Mouse (Mus musculus) limb, embryonic 12.5 days (tissue): ENCODE measurements at regions not wholly inside any gene's neighbourhood (a gene's known extent, or its start where the extent isn't known, plus 50 kb on each side); places are given as distances from the start of the nearest gene placed in this dataset.

Experiments used
- ATAC-seq: fragments of 200-750 bp; cut with Nextera tagmentation; 2 replicates; pipeline ENCODE4 v1.8.0; 2017; ENCODE audit warnings: low read depth, moderate TSS enrichment; ENCODE audit not compliant: insufficient number of reproducible peaks, insufficient read depth, low FRiP score, low TSS enrichment
- H3K27ac ChIP-seq: fragments of 300-500 bp; sonication (generic); 2 replicates; pipeline ENCODE4 v1.5.1; 2016; ENCODE audit warnings: mild to moderate bottlenecking, moderate library complexity
- H3K27me3 ChIP-seq: fragments of 300-500 bp; sonication (generic); 2 replicates; pipeline ENCODE4 v1.6.1; 2016; ENCODE audit warnings: mild to moderate bottlenecking, moderate library complexity
- H3K36me3 ChIP-seq: fragments of 300-500 bp; sonication (generic); 2 replicates; pipeline ENCODE4 v1.6.1; 2016; ENCODE audit warnings: mild to moderate bottlenecking, moderate library complexity
- H3K4me1 ChIP-seq: fragments of 300-500 bp; sonication (generic); replicated peaks from 2 replicates; pipeline ENCODE4 v1.6.1; 2016
- H3K4me2 ChIP-seq: fragments of 300-500 bp; sonication (generic); 2 replicates; pipeline ENCODE4 v1.6.1; 2016; ENCODE audit warnings: mild to moderate bottlenecking, moderate library complexity
- H3K4me3 ChIP-seq: fragments of 300-500 bp; sonication (generic); replicated peaks from 2 replicates; pipeline ENCODE4 v1.5.1; 2016; ENCODE audit warnings: mild to moderate bottlenecking
- H3K9ac ChIP-seq: fragments of 300-500 bp; sonication (generic); replicated peaks from 2 replicates; pipeline ENCODE4 v1.6.1; 2016; ENCODE audit warnings: mild to moderate bottlenecking, moderate library complexity
- H3K9me3 ChIP-seq: fragments of 300-500 bp; sonication (generic); 2 replicates; pipeline ENCODE4 v1.6.1; 2016; ENCODE audit warnings: mild to moderate bottlenecking, moderate library complexity
- WGBS: fragments of 180-500 bp; shearing (Covaris S2); methylation state at CpG from one replicate; pipeline ENCODE4 v1.1.7; 2016; 5-methylcytosine and 5-hydroxymethylcytosine counted together

- Histone ChIP-seq H3K36me3 (no peaks in the 10 kb centered on the region), H3K4me3 (no peak overlapping the region), H3K4me2 (no peak overlapping the region), H3K27ac (no peak overlapping the region), H3K4me1 (no peaks in the 10 kb centered on the region), H3K27me3 (no peaks in the 10 kb centered on the region), H3K9me3 (no peaks in the 10 kb centered on the region), H3K9ac (no peak overlapping the region)
- ATAC-seq = no peak
- WGBS = 49% methylated on average over 6 of the region's 6 CpGs
These were observed 497.5 kb downstream of the Pros1 start for GRCm38 (mm10) chr16:63351511-63352125.

- no peak overlapping the region for H3K4me3 ChIP-seq
- WGBS = 86% methylated on average over 5 of the region's 5 CpGs
- no peak for ATAC-seq
These were observed 494.1 kb downstream of the Epha3 start for GRCm38 (mm10) chr16:63369868-63370267.

GRCm38 (mm10) chr16:63371275-63371674 is 492.7 kb downstream of the Epha3 start:
- H3K4me1 ChIP-seq = no peaks in the 10 kb centered on the region
- H3K27me3 ChIP-seq = no peaks in the 10 kb centered on the region
- no peak overlapping the region for H3K27ac ChIP-seq
- no peak overlapping the region for H3K4me3 ChIP-seq
- no peak for ATAC-seq
- H3K36me3 ChIP-seq = no peaks in the 10 kb centered on the region
- no peak overlapping the region for H3K9ac ChIP-seq
- WGBS = 75% methylated on average over 5 of the region's 5 CpGs
- no peaks in the 10 kb centered on the region for H3K9me3 ChIP-seq
- H3K4me2 ChIP-seq = no peak overlapping the region

More at GRCm38 (mm10) chr16:63369868-63370267, 494.1 kb downstream of the Epha3 start:
- Histone ChIP-seq H3K27me3 (no peaks in the 10 kb centered on the region), H3K36me3 (no peaks in the 10 kb centered on the region), H3K4me2 (no peak overlapping the region), H3K9me3 (no peaks in the 10 kb centered on the region), H3K27ac (no peak overlapping the region), H3K4me1 (no peaks in the 10 kb centered on the region), H3K9ac (no peak overlapping the region)

GRCm38 (mm10) chr16:63404976-63405375 is 459.0 kb downstream of the Epha3 start:
- Histone ChIP-seq H3K9me3 (no peaks in the 10 kb centered on the region), H3K36me3 (no peaks in the 10 kb centered on the region), H3K27me3 (no peaks in the 10 kb centered on the region), H3K9ac (no peak overlapping the region), H3K4me2 (no peak overlapping the region), H3K4me3 (no peak overlapping the region), H3K27ac (no peak overlapping the region), H3K4me1 (no peaks in the 10 kb centered on the region)
- 91% methylated on average over 1 of the region's 1 CpGs for WGBS
- no peak for ATAC-seq

GRCm38 (mm10) chr16:63412656-63413055 is 451.3 kb downstream of the Epha3 start:
- Histone ChIP-seq H3K9ac (no peak overlapping the region), H3K27ac (no peak overlapping the region), H3K27me3 (no peaks in the 10 kb centered on the region), H3K4me1 (no peaks in the 10 kb centered on the region), H3K36me3 (no peaks in the 10 kb centered on the region), H3K9me3 (no peaks in the 10 kb centered on the region), H3K4me2 (no peak overlapping the region), H3K4me3 (no peak overlapping the region)
- ATAC-seq = no peak
- 91% methylated on average over 1 of the region's 1 CpGs for WGBS

- Histone ChIP-seq H3K4me2 (no peak overlapping the region), H3K4me1 (peaks cover 6% of the 10 kb centered on the region; the same call in 1 of the 2 replicates), H3K36me3 (no peaks in the 10 kb centered on the region), H3K27me3 (peaks cover 11% of the 10 kb centered on the region), H3K4me3 (no peak overlapping the region), H3K9ac (no peak overlapping the region), H3K27ac (no peak overlapping the region), H3K9me3 (no peaks in the 10 kb centered on the region)
- 7% methylated on average over 4 of the region's 4 CpGs for WGBS
- ATAC-seq = peak; percentile 71; the same call in 1 of the 2 replicates
These were observed 411.7 kb downstream of the Epha3 start for GRCm38 (mm10) chr16:63452301-63452700.

GRCm38 (mm10) chr16:63466615-63467014 is 397.4 kb downstream of the Epha3 start:
- Histone ChIP-seq H3K36me3 (no peaks in the 10 kb centered on the region), H3K27me3 (peaks cover 3% of the 10 kb centered on the region; the same call in 1 of the 2 replicates), H3K9me3 (no peaks in the 10 kb centered on the region), H3K4me3 (no peak overlapping the region), H3K27ac (no peak overlapping the region), H3K4me2 (no peak overlapping the region), H3K4me1 (0 out of 2 replicates have a peak, but pooled peaks cover 5% of the 10 kb centered on the region), H3K9ac (no peak overlapping the region)
- 55% methylated on average over 4 of the region's 4 CpGs for WGBS
- ATAC-seq = no peak

GRCm38 (mm10) chr16:63468851-63469250 is 395.1 kb downstream of the Epha3 start:
- Histone ChIP-seq H3K27me3 (no peaks in the 10 kb centered on the region), H3K27ac (no peak overlapping the region), H3K9ac (no peak overlapping the region), H3K4me2 (no peak overlapping the region), H3K36me3 (no peaks in the 10 kb centered on the region), H3K4me1 (0 out of 2 replicates have a peak, but pooled peaks cover 5% of the 10 kb centered on the region), H3K9me3 (no peaks in the 10 kb centered on the region), H3K4me3 (no peak overlapping the region)
- ATAC-seq = no peak
- 100% methylated on average over 1 of the region's 1 CpGs for WGBS
